Comparison of ENCODE assay signal across 8 mouse cellular contexts in the genomic region with DNA sequence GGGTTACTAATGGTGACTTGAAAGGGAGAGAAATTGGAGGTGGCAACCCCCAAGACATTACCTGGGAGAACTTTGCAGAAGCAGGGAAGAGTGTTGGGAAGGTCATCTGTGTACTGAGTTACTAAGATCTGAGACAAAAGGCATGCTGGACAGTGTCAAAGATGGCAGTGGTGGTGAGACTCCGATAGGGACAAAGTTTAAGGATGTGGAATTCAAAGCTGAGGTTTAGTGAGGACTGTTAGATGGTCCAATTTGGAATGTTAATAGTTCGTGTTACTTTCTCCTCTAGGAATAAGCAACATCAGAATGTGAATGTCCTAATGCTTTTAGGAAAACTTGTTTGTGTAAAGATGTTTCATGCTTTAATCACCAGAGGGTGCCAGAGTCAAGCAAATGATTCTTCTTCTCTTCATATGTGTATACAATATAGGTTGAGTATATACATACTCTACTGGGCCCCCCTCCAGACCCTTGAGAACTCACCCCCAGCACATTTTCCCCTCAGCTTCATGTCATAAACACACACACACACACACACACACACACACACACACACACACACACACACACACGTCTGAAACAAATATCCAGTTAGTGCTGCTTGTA. TPM values are rescaled to one million over a fixed set of nuclear protein-coding genes. Genes with fewer than 3 reads are reported as not detected.
DNase-seq lines count a peak whose midpoint lies in the region; ATAC-seq and TF ChIP-seq lines count a peak whose summit lies in the region.
"Not testable (repeated sequence)": the region's sequence is repeated elsewhere in the genome, so short reads cannot be mapped to it uniquely, and the experiment has no call there.

No protein-coding gene starts in this region.

- H3K36me3 ChIP-seq in CH12.LX (replicated peaks in 1 of 2; ENCODE audit: control insufficient read depth in 1 of 2, insufficient read depth in 1 of 2, low read length in 1 of 2); forebrain, embryonic 12.5 days (replicated peaks); kidney, embryonic 15.5 days; liver, adult 2 months (ENCODE audit: control insufficient read depth, insufficient read depth, low read length); midbrain, embryonic 11.5 days (ENCODE audit: control insufficient read depth, insufficient read depth, low read length): not testable (repeated sequence)

- in situ Hi-C loops in CH12.LX (cut with MboI; ENCODE audit: low pct_ligation_motif_present, low pct_unique_long_range_greater_than_20kb, low sequenced_read_pairs), result not testable (repeated sequence)

- not testable (repeated sequence) for DNase-seq in CH12.LX (ENCODE audit: extremely low read depth); midbrain, embryonic 11.5 days (ENCODE audit: low spot score, missing footprints)
- DNase-seq in cerebellum, adult 18-20 months, result peak; percentile 16 to 26
- peak; percentile 37 for DNase-seq in liver, adult 2 months (ENCODE audit: extremely low read depth, low read depth, low spot score)
- peak; percentile 14 to 56 for DNase-seq in right cerebral cortex, adult 2 months (ENCODE audit: low spot score in 2 of 2)

- H3K9ac ChIP-seq in CH12.LX (ENCODE audit: insufficient read depth, low read depth); forebrain, embryonic 12.5 days; kidney, embryonic 15.5 days; liver, adult 2 months (ENCODE audit: low read depth, low read length); midbrain, embryonic 11.5 days (ENCODE audit: low read length): not testable (repeated sequence)

- not testable (repeated sequence) for H3K79me2 ChIP-seq in CH12.LX (replicated peaks; ENCODE audit: control insufficient read depth, extremely low read depth, insufficient read depth, poor library complexity, severe bottlenecking); liver, adult 2 months (ENCODE audit: control insufficient read depth, insufficient read depth, low read length)

- not testable (repeated sequence) for TF ChIP-seq EP300 in CH12.LX (IDR thresholded peaks at IDR 0.05; ENCODE audit: low read length)

- not testable (repeated sequence) for H3K9me3 ChIP-seq in CH12.LX (replicated peaks; ENCODE audit: low read length); forebrain, embryonic 12.5 days; kidney, embryonic 15.5 days (replicated peaks); midbrain, embryonic 11.5 days (ENCODE audit: control insufficient read depth, low read length)

- TF ChIP-seq CTCF in CH12.LX (conservative IDR thresholded peaks at IDR 0.05 in 1 of 2, IDR thresholded peaks at IDR 0.05 in 1 of 2; ENCODE audit: low read depth in 2 of 2, low read length in 2 of 2), result peak; percentile 6 to 63; a peak in 2 of 4 replicates
- peak; percentile 30; the same call in 1 of the 2 replicates for TF ChIP-seq CTCF in liver, adult 2 months (IDR thresholded peaks at IDR 0.05; ENCODE audit: low read depth, low read length)

- H3K4me1 ChIP-seq in CH12.LX (ENCODE audit: control insufficient read depth in 1 of 2, insufficient read depth in 2 of 2); forebrain, embryonic 12.5 days; kidney, embryonic 15.5 days; liver, adult 2 months (ENCODE audit: control insufficient read depth, insufficient read depth, low read length); midbrain, embryonic 11.5 days (ENCODE audit: control insufficient read depth, insufficient read depth, low read length): not testable (repeated sequence)

- H3K27me3 ChIP-seq in CH12.LX (replicated peaks); forebrain, embryonic 12.5 days; kidney, embryonic 15.5 days; liver, adult 2 months (ENCODE audit: control insufficient read depth, insufficient read depth, low read length); midbrain, embryonic 11.5 days (ENCODE audit: control insufficient read depth, insufficient read depth, low read length): not testable (repeated sequence)

- WGBS in forebrain, embryonic 12.5 days, result 77% methylated on average over 3 of the region's 3 CpGs
- WGBS in kidney, embryonic 15.5 days, result 71% methylated on average over 3 of the region's 3 CpGs
- 66% methylated on average over 3 of the region's 3 CpGs for WGBS in liver, adult 2 months
- 72% methylated on average over 3 of the region's 3 CpGs for WGBS in midbrain, embryonic 11.5 days

- peak; percentile 62 for ATAC-seq in forebrain, embryonic 12.5 days (ENCODE audit: low FRiP score)
- ATAC-seq in hematopoietic stem cell, adult 5-6 weeks (replicated peaks in 1 of 2; ENCODE audit: insufficient read depth in 1 of 2, low FRiP score in 2 of 2, low TSS enrichment in 1 of 2, low read depth in 1 of 2, poor library complexity in 2 of 2, severe bottlenecking in 2 of 2), result peak; percentile 69 to 71
- peak; percentile 57 for ATAC-seq in kidney, embryonic 15.5 days (replicated peaks; ENCODE audit: low FRiP score)
- ATAC-seq in midbrain, embryonic 11.5 days (ENCODE audit: low FRiP score), result peak; percentile 64

- TF ChIP-seq RAD21 in CH12.LX (IDR thresholded peaks at IDR 0.05; ENCODE audit: low read depth, low read length), result peak; percentile 62

- dilution Hi-C loops in CH12.LX (cut with MboI; ENCODE audit: extremely low pct_ligation_motif_present, extremely low pct_unique_long_range_greater_than_20kb, low sequenced_read_pairs), result not testable (repeated sequence)

- H3K4me3 ChIP-seq in CH12.LX (replicated peaks in 1 of 3; ENCODE audit: low read depth in 2 of 3, low read length in 2 of 3, poor library complexity in 1 of 3); forebrain, embryonic 12.5 days (replicated peaks); kidney, embryonic 15.5 days (replicated peaks); liver, adult 2 months (ENCODE audit: insufficient read depth, low read depth, low read length); midbrain, embryonic 11.5 days (ENCODE audit: low read depth, low read length): not testable (repeated sequence)

- TF ChIP-seq POLR2A in CH12.LX (IDR thresholded peaks at IDR 0.05; ENCODE audit: low read depth, low read length); liver, adult 2 months (IDR thresholded peaks at IDR 0.05; ENCODE audit: extremely low read depth, insufficient read depth, low read length): not testable (repeated sequence)

- not testable (repeated sequence) for H3K4me2 ChIP-seq in CH12.LX (ENCODE audit: insufficient read depth, low read depth, poor library complexity, severe bottlenecking); forebrain, embryonic 12.5 days; kidney, embryonic 15.5 days; midbrain, embryonic 11.5 days

- H3K27ac ChIP-seq in CH12.LX (ENCODE audit: insufficient read depth, low read depth); forebrain, embryonic 12.5 days; kidney, embryonic 15.5 days; liver, adult 2 months (replicated peaks; ENCODE audit: insufficient read depth, low read depth, low read length); midbrain, embryonic 11.5 days (ENCODE audit: low read depth, low read length): not testable (repeated sequence)

TF ChIP-seq in CH12.LX, 34 proteins besides CTCF, POLR2A, EP300 and RAD21:
- peak; percentile 53 for TF ChIP-seq SMC3 (IDR thresholded peaks at IDR 0.05; ENCODE audit: low read depth, low read length)
TF ChIP-seq in CH12.LX: peak in this region for 1; not testable (repeated sequence) for 33.

RNA-seq across cellular contexts. Expression of a gene that starts 19.3 kb away (rescaled TPM):
- total RNA-seq in CH12.LX (2012; rRNA removed), result 16.6 and 20.0 TPM in 2 replicates
- 39.9 and 48.5 TPM in 2 replicates for total RNA-seq in CH12.LX (2014; rRNA removed)
- 25.0 and 28.8 TPM in 2 replicates for polyA plus RNA-seq in CH12.LX (2012; ENCODE audit: insufficient read length, low read depth)
- 29.5 and 34.3 TPM in 2 replicates for polyA plus RNA-seq in forebrain, embryonic 12.5 days (2016; fragmentation: Nextera tagmentation; extraction: Ambion mirVana)
- total RNA-seq in hematopoietic stem cell, adult 5-6 weeks (2017), result 67.7 and 97.2 TPM in 2 replicates
- 95.7 and 101 TPM in 2 replicates for polyA plus RNA-seq in kidney, embryonic 15.5 days (2015; fragmentation: Nextera tagmentation; extraction: Ambion mirVana)
- total RNA-seq in liver, adult 2 months (2014; rRNA removed), result 42.9 and 74.3 TPM in 2 replicates
- 14.3 and 14.4 TPM in 2 replicates for polyA plus RNA-seq in liver, adult 2 months (2012; rRNA removed)
- 45.9 and 53.4 TPM in 2 replicates for polyA plus RNA-seq in midbrain, embryonic 11.5 days (2014; fragmentation: Nextera tagmentation; extraction: Ambion mirVana)
